Mouse (Mus musculus) embryonic fibroblast, embryonic 13.5 days (primary cell): ENCODE measurements at regions not wholly inside any gene's neighbourhood (a gene's known extent, or its start where the extent isn't known, plus 50 kb on each side); places are given as distances from the start of the nearest gene placed in this dataset.

Experiments used
- H3K27ac ChIP-seq: 2 replicates; pipeline ENCODE4 v1.5.1; 2012; ENCODE audit warnings: low read length, control low read depth, inconsistent platforms; ENCODE audit not compliant: insufficient read depth
- H3K4me1 ChIP-seq: 2 replicates; pipeline ENCODE4 v1.6.1; 2011; ENCODE audit warnings: low read length; ENCODE audit not compliant: control insufficient read depth, insufficient read depth
- H3K4me3 ChIP-seq: 2 replicates; pipeline ENCODE4 v1.5.1; 2011; ENCODE audit warnings: mild to moderate bottlenecking, control low read depth, low read length; ENCODE audit not compliant: insufficient read depth
- CTCF ChIP-seq: IDR thresholded peaks from 2 replicates; pipeline ENCODE4 v1.5.1; 2011; ENCODE audit warnings: mild to moderate bottlenecking, control low read depth, low read length, moderate library complexity, borderline replicate concordance; ENCODE audit not compliant: insufficient read depth
- POLR2A ChIP-seq: IDR thresholded peaks from 2 replicates; pipeline ENCODE4 v1.6.1; 2011; ENCODE audit warnings: low read depth, mild to moderate bottlenecking, control low read depth, low read length, moderate library complexity

- Histone ChIP-seq H3K27ac (no peak overlapping the region), H3K4me1 (no peaks in the 10 kb centered on the region), H3K4me3 (no peak overlapping the region)
- TF ChIP-seq CTCF (no peak), POLR2A (no peak)
Observed at GRCm38 (mm10) chr13:85570886-85571527, 282.1 kb upstream of the Rasa1 start.

- Histone ChIP-seq H3K4me1 (no peaks in the 10 kb centered on the region), H3K27ac (no peak overlapping the region), H3K4me3 (no peak overlapping the region)
- TF ChIP-seq POLR2A: no peak
- no peak for TF ChIP-seq CTCF
Observed at GRCm38 (mm10) chr13:85557821-85558220, 268.9 kb upstream of the Rasa1 start.

GRCm38 (mm10) chr13:85556101-85556853 lies 267.3 kb upstream of the Rasa1 start:
- TF ChIP-seq POLR2A: no peak
- no peak for TF ChIP-seq CTCF
- Histone ChIP-seq H3K4me1 (no peaks in the 10 kb centered on the region), H3K27ac (no peak overlapping the region), H3K4me3 (no peak overlapping the region)

GRCm38 (mm10) chr13:85553072-85553471 lies 264.1 kb upstream of the Rasa1 start:
- TF ChIP-seq CTCF: no peak
- TF ChIP-seq POLR2A: no peak
- H3K4me1 ChIP-seq: no peaks in the 10 kb centered on the region
- no peak overlapping the region for H3K27ac ChIP-seq
- no peak overlapping the region for H3K4me3 ChIP-seq

- H3K27ac ChIP-seq: no peak overlapping the region
- peaks cover 2% of the 10 kb centered on the region; the same call in 1 of the 2 replicates for H3K4me1 ChIP-seq
- TF ChIP-seq CTCF (no peak), POLR2A (no peak)
- no peak overlapping the region for H3K4me3 ChIP-seq
Observed at GRCm38 (mm10) chr13:85509671-85510070, 220.7 kb upstream of the Rasa1 start.

- TF ChIP-seq CTCF (no peak), POLR2A (no peak)
- peaks cover 2% of the 10 kb centered on the region; the same call in 1 of the 2 replicates for H3K4me1 ChIP-seq
- H3K27ac ChIP-seq: no peak overlapping the region
- no peak overlapping the region for H3K4me3 ChIP-seq
Observed at GRCm38 (mm10) chr13:85508552-85508951, 219.6 kb upstream of the Rasa1 start.

- H3K4me3 ChIP-seq: no peak overlapping the region
- H3K4me1 ChIP-seq: peaks cover 2% of the 10 kb centered on the region; the same call in 1 of the 2 replicates
- TF ChIP-seq CTCF (no peak), POLR2A (no peak)
Observed at GRCm38 (mm10) chr13:85507374-85508101, 218.6 kb upstream of the Rasa1 start.

GRCm38 (mm10) chr13:85506875-85507274 lies 217.9 kb upstream of the Rasa1 start:
- TF ChIP-seq POLR2A (no peak), CTCF (no peak)
- H3K4me3 ChIP-seq: no peak overlapping the region
- H3K4me1 ChIP-seq: peaks cover 2% of the 10 kb centered on the region; the same call in 1 of the 2 replicates
- H3K27ac ChIP-seq: no peak overlapping the region

More at GRCm38 (mm10) chr13:85507374-85508101, 218.6 kb upstream of the Rasa1 start:
- no peak overlapping the region for H3K27ac ChIP-seq

GRCm38 (mm10) chr13:85506030-85506429 lies 217.1 kb upstream of the Rasa1 start:
- Histone ChIP-seq H3K4me3 (no peak overlapping the region), H3K4me1 (peaks cover 2% of the 10 kb centered on the region; the same call in 1 of the 2 replicates), H3K27ac (no peak overlapping the region)
- TF ChIP-seq CTCF (no peak), POLR2A (no peak)

- Histone ChIP-seq H3K4me1 (peaks cover 2% of the 10 kb centered on the region; the same call in 1 of the 2 replicates), H3K27ac (no peak overlapping the region), H3K4me3 (no peak overlapping the region)
- no peak for TF ChIP-seq POLR2A
- TF ChIP-seq CTCF: no peak
Observed at GRCm38 (mm10) chr13:85505046-85505445, 216.1 kb upstream of the Rasa1 start.
